Mouse (Mus musculus) kidney, adult 8-10 months (tissue): ENCODE measurements around the gene Pheta2.
A peak's percentile ranks its signal among the peaks of the same experiment; 100 is the strongest.

Source experiments
- DNase-seq, 2 experiments: peaks; one replicate each; pipeline ENCODE4 v3.0.0; 2022

Pheta2 gene

GRCm38 (mm10) chr15:82338593-82339112 lies at the start of gene Pheta2, which contains the start of the genes Naga and Smdt1:
Pheta2 (plus strand) TSS chr15:82338942.
Naga (minus strand) TSS chr15:82338925.
Smdt1 (plus strand) TSS chr15:82338959.
- DNase-seq: peak; percentile 96 to 97

- no peak for DNase-seq
These were observed 48.5 kb upstream of the Pheta2 start for GRCm38 (mm10) chr15:82290252-82290651.

GRCm38 (mm10) chr15:82292851-82293250 lies 45.9 kb upstream of the Pheta2 start:
- no peak for DNase-seq

DNA sequence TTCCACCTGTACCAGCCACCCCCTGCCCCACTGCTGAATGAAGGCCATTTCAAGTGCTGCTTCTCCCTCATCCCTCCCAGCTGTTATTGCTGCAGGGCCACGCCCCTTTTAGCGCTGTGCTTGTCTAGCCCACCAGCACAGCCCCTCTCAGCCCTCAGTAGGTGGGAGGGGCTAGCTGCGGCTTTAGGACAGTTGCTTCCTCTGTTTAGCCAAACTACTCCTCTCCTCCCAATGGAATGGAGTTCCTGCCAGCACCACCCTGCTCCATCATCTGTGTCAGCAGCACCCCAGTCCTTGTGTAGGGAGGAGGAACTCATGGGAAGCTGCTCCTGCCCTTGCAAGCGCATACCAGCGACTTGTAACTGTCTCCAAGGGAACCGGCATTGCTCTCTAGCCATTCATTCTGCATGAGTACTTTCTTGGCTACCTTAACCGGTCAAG lies 45.5 kb upstream of the Pheta2 start:
- DNase-seq: peak in 1 of 2 experiments; percentile 22

GRCm38 (mm10) chr15:82294059-82294458 lies 44.7 kb upstream of the Pheta2 start:
- no peak for DNase-seq

GRCm38 (mm10) chr15:82298764-82299561 lies 39.8 kb upstream of the Pheta2 start, which contains the start of gene Wbp2nl:
Wbp2nl (plus strand) TSS chr15:82298954.
- peak in 1 of 2 experiments; percentile 2 for DNase-seq

DNA sequence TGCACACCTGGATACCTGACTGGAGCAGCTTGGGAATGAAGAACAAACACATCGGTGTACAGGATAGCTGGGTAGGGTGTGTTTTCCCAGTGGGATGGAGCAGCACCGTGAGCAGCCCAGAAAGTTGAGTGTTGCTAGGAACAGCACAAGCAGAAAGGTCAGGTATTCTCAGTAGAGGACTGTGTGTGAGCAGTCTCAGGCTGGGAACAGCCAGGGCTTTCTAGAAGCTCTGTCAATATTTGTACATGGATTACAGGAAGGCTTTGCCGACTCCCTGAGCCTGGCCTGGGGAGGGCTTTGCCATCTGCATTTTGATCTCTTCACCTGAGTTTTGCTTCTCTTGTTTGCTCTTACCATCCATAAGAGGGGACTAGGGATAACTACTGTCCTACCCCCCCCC lies 31.6 kb upstream of the Pheta2 start:
- DNase-seq: no peak

DNA sequence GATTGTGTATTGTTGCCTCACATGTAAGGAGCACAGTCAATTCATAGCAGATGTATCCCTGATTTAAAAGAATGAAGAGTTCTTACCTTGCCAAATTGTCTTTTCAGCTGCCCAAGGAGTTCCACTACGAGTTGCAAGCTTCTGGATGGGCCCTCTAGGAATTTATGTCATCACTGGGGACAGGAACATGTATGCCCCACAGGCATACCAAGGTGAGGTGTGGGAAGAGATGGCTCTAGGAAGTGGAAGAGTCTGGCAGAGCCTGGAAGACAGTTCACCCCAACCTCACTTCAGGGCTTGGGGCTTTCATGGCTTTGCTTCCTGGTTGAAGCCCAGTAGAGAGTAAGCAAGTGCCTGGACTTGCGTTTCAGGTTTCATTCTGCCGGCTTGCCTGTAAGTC lies 30.3 kb upstream of the Pheta2 start:
- no peak for DNase-seq

GRCm38 (mm10) chr15:82317839-82318238 lies 20.9 kb upstream of the Pheta2 start:
- no peak for DNase-seq

DNA sequence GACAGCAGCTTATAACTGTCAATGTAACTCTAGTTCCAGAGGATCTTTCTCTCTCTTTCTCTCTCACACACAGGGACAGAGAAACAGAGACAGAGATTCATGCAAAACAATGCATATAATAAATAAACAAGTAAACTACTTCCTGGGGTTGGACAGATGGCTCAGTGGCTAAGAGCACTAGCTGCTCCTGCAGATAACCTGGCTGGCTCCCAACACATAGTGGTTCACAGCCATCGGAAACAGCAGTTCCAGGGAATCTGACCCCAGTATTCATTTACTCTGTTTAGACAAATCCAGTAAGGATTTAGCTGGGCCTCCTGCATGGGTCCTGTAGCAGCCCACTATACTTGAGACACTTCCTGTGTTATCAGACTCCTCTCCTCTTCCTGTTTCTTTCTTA lies 19.1 kb upstream of the Pheta2 start:
- DNase-seq: no peak

GRCm38 (mm10) chr15:82322195-82322594 lies 16.5 kb upstream of the Pheta2 start:
- DNase-seq: no peak

GRCm38 (mm10) chr15:82325382-82325781 lies 13.4 kb upstream of the Pheta2 start:
- DNase-seq: no peak

GRCm38 (mm10) chr15:82335194-82335593 lies 3.5 kb upstream of the Pheta2 start:
- DNase-seq: no peak

GRCm38 (mm10) chr15:82336629-82337028 lies 2.1 kb upstream of the Pheta2 start:
- no peak for DNase-seq

DNA sequence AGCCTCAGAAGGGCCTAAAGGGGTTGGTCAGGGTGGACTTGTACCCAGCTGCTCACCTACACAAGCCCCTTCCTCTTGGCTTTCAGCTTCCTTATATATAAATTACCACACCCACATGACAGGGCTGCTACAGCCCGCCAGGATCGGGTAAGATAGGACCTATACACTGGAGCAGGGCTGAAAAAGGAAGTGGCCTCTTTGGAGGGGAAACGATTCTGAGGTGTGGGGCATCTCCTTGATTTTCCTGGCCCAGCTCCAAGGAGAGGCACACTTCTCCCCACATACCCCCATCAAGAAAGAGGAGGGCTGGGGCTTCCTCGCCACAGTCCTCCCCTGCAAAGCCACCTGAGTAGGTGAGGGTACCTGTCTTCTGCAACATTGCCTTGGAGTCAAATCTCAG lies 867 bp upstream of the Pheta2 start:
- no peak for DNase-seq

DNA sequence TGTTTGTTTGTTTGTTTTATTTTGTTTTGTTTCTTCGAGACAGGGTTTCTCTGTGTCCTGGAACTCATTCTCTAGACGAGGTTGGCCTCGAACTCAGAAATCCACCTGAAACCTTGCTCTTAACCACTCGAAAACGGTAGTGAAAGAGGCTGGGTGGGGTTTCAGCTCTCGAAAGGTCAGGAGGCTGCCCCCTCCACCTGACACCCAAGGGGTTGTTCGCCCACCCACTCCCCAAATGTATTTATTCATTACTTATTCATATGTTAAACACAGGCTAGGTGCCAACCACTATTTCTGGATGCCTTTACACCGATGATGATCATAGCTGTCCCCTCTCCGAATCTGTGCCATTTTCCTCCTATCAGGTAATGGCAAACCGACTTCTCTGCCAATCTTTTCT lies 408 bp downstream of the Pheta2 start:
- DNase-seq: no peak

GRCm38 (mm10) chr15:82339634-82340254 lies 1.0 kb downstream of the Pheta2 start:
- no peak for DNase-seq

GRCm38 (mm10) chr15:82340414-82341035 lies 1.8 kb downstream of the Pheta2 start:
- DNase-seq: no peak

GRCm38 (mm10) chr15:82341036-82341501 lies 2.3 kb downstream of the Pheta2 start:
- no peak for DNase-seq

- DNase-seq: no peak
These were observed 3.2 kb downstream of the Pheta2 start for GRCm38 (mm10) chr15:82341675-82342542.

- DNase-seq: no peak
These were observed 3.8 kb downstream of the Pheta2 start for GRCm38 (mm10) chr15:82342543-82342935.
